In genomic region chr6:38925719-38926118, GRCm38 (mm10) we compare ENCODE assay signal across 8 mouse cellular contexts. TPM values are rescaled to one million over a fixed set of nuclear protein-coding genes. Genes with fewer than 3 reads are reported as not detected.
DNase-seq lines count a peak whose midpoint lies in the region; ATAC-seq and TF ChIP-seq lines count a peak whose summit lies in the region.

No protein-coding gene starts in this region.

- DNase-seq in layer of hippocampus, adult 2 months (ENCODE audit: low spot score in 2 of 2), result no peak
- DNase-seq in layer of hippocampus, postnatal 10 days (ENCODE audit: low spot score in 2 of 2), result no peak
- DNase-seq in c-Kit-negative CD71-positive TER-119-positive erythroid progenitor cells, embryonic 14.5 days (ENCODE audit: low read depth, low spot score), result peak; percentile 55
- peak; percentile 27 for DNase-seq in induced T-regulatory cell, adult 2 months (ENCODE audit: low read depth)
- DNase-seq in right cerebral cortex, adult 2 months (ENCODE audit: low spot score in 2 of 2), result no peak
- DNase-seq in adrenal gland, adult 8-10 months, result no peak
- DNase-seq in layer of hippocampus, adult 18-20 months (ENCODE audit: low spot score in 2 of 2), result no peak

- H3K27me3 ChIP-seq in neural tube, embryonic 12.5 days (replicated peaks), result no peaks in the 10 kb centered on the region

- H3K4me1 ChIP-seq in neural tube, embryonic 12.5 days, result no peaks in the 10 kb centered on the region

- H3K4me3 ChIP-seq in layer of hippocampus, adult 2 months, result no peak overlapping the region
- H3K4me3 ChIP-seq in neural tube, embryonic 12.5 days, result no peak overlapping the region

- no peak for ATAC-seq in neural tube, embryonic 12.5 days (ENCODE audit: low FRiP score, low read depth)

- 60% methylated on average over 7 of the region's 7 CpGs for WGBS in neural tube, embryonic 12.5 days

- no peak overlapping the region for H3K27ac ChIP-seq in layer of hippocampus, adult 2 months
- no peak overlapping the region for H3K27ac ChIP-seq in neural tube, embryonic 12.5 days

- no peaks in the 10 kb centered on the region for H3K36me3 ChIP-seq in neural tube, embryonic 12.5 days

- TF ChIP-seq CTCF in layer of hippocampus, adult 2 months (conservative IDR thresholded peaks at IDR 0.05), result peak; percentile 64

- no peaks in the 10 kb centered on the region for H3K9me3 ChIP-seq in neural tube, embryonic 12.5 days

- H3K4me2 ChIP-seq in neural tube, embryonic 12.5 days (replicated peaks), result peak overlapping the region; percentile 47

- H3K9ac ChIP-seq in neural tube, embryonic 12.5 days, result no peak overlapping the region

RNA-seq across cellular contexts. Expression of gene Hipk2, which starts 49.8 kb away (rescaled TPM):
- 10 to 100 TPM; 55.9 to 59.9 TPM for total RNA-seq in layer of hippocampus, adult 2 months (2021)
- total RNA-seq in layer of hippocampus, postnatal 10 days (2021), result 10 to 100 TPM; 51.0 to 54.3 TPM
- polyA plus RNA-seq in neural tube, embryonic 12.5 days (2016; fragmentation: Nextera tagmentation; extraction: Ambion mirVana), result 32.7 and 38.8 TPM in 2 replicates
- 100 to 1,000 TPM; 143 to 161 (median 151) TPM for total RNA-seq in adrenal gland, adult 8-10 months (2022)
- 10 to 100 TPM; 63.8 to 66.2 TPM for total RNA-seq in layer of hippocampus, adult 18-20 months (2021)

RNA-seq across cellular contexts. Expression of gene Tbxas1, which starts 50.5 kb away (rescaled TPM):
- 1 to 10 TPM; 2.8 TPM for total RNA-seq in layer of hippocampus, adult 2 months (2021)
- total RNA-seq in layer of hippocampus, postnatal 10 days (2021), result 1 to 10 TPM; 2.0 to 3.6 TPM
- 2.0 and 2.3 TPM in 2 replicates for polyA plus RNA-seq in neural tube, embryonic 12.5 days (2016; fragmentation: Nextera tagmentation; extraction: Ambion mirVana)
- total RNA-seq in adrenal gland, adult 8-10 months (2022), result 10 to 100 TPM in 2 of 4 experiments, 1 to 10 TPM in 2; 6.9 to 10.5 (median 9.8) TPM
- total RNA-seq in layer of hippocampus, adult 18-20 months (2021), result 1 to 10 TPM; 1.9 to 2.7 TPM

Comparison
In these comparisons a context has a peak if more than half of its experiments do, and no peak if none do; other contexts are left out.
1. DNase-seq: peak in c-Kit-negative CD71-positive TER-119-positive erythroid progenitor cells, embryonic 14.5 days (single experiment) and induced T-regulatory cell, adult 2 months (single experiment); none in layer of hippocampus, adult 2 months (0 of 2), layer of hippocampus, postnatal 10 days (0 of 2), right cerebral cortex, adult 2 months (0 of 2), adrenal gland, adult 8-10 months (single experiment) and layer of hippocampus, adult 18-20 months (0 of 2).